Mouse (Mus musculus): Measurements from ENCODE around the gene Unc5c.

GRCm38 (mm10) chr3:141689113-141689512 lies 224.1 kb downstream of the Unc5c start:
- no peak for TF ChIP-seq EP300 (IDR thresholded peaks at IDR 0.05; ENCODE audit: low read depth)
- TF ChIP-seq CTCF (IDR thresholded peaks at IDR 0.05; ENCODE audit: low read depth), result no peak
